Mouse (Mus musculus) small intestine, adult 2 months (tissue): ENCODE measurements at regions not wholly inside any gene's neighbourhood (a gene's known extent, or its start where the extent isn't known, plus 50 kb on each side); places are given as distances from the start of the nearest gene placed in this dataset.

Experiments used
- CTCF ChIP-seq: fragments of 200-500 bp; IDR thresholded peaks from 2 replicates; pipeline ENCODE4 v1.5.1; 2012; ENCODE audit warnings: low read depth, mild to moderate bottlenecking, control low read depth, inconsistent platforms, low read length, moderate library complexity, mixed read lengths; ENCODE audit not compliant: insufficient replicate concordance, insufficient read length; ENCODE audit errors: extremely low read depth
- POLR2A ChIP-seq: fragments of 200-500 bp; IDR thresholded peaks from 2 replicates; pipeline ENCODE4 v1.6.1; 2012; ENCODE audit warnings: low read depth, mild to moderate bottlenecking, control low read depth, inconsistent platforms, low read length, moderate library complexity

- TF ChIP-seq CTCF: no peak
- TF ChIP-seq POLR2A: no peak
Measured at GRCm38 (mm10) chr16:30788321-30788781, 188.8 kb downstream of the Fam43a start.
